Mouse (Mus musculus): Measurements from ENCODE around the gene Gcc1. TPM values are rescaled to one million over a fixed set of nuclear protein-coding genes. Genes with fewer than 3 reads are reported as not detected.

The Gcc1 gene
- total RNA-seq, 1 experiment: 7.9 TPM

- H3K4me1 ChIP-seq (ENCODE audit: control insufficient read depth in 2 of 2, insufficient read depth in 2 of 2, low read length in 2 of 2, poor library complexity in 1 of 2): no peaks in the 10 kb centered on the region
- TF ChIP-seq HCFC1 (IDR thresholded peaks at IDR 0.05; ENCODE audit: borderline replicate concordance, insufficient read depth, low read length) (no peak), CHD2 (IDR thresholded peaks at IDR 0.05; ENCODE audit: low read depth, low read length) (no peak), MAFK (IDR thresholded peaks at IDR 0.05; ENCODE audit: insufficient read depth, low read depth, low read length) (no peak), ZC3H11A (IDR thresholded peaks at IDR 0.05; ENCODE audit: borderline replicate concordance, low read depth, low read length) (no peak), ZNF384 (IDR thresholded peaks at IDR 0.05; ENCODE audit: low read depth, low read length) (no peak)
- H3K27ac ChIP-seq (ENCODE audit: insufficient read depth, low read depth, low read length, poor library complexity, severe bottlenecking): no peak overlapping the region
- in situ Hi-C loops (cut with MboI; ENCODE audit: low sequenced_read_pairs in 2 of 2, unreplicated experiment in 2 of 2): loop anchor here in 1 of 2 experiments (25.0 kb wide), 1 partner anchor 734 kb away; no protein-coding TSS in a partner anchor
- no peak for DNase-seq (ENCODE audit: low read depth, low spot score)
- no peak overlapping the region for H3K4me3 ChIP-seq (ENCODE audit: insufficient read depth in 1 of 2, low read depth in 1 of 2, low read length in 2 of 2, poor library complexity in 1 of 2, severe bottlenecking in 1 of 2)
- H3K9ac ChIP-seq (ENCODE audit: insufficient read depth, low read depth, low read length, poor library complexity, severe bottlenecking): no peak overlapping the region
- no peaks in the 10 kb centered on the region for H3K9me3 ChIP-seq (ENCODE audit: control insufficient read depth, insufficient read depth, low read depth, low read length)
- no peaks in the 10 kb centered on the region for H3K36me3 ChIP-seq (ENCODE audit: control insufficient read depth, insufficient read depth, low read length, poor library complexity, severe bottlenecking)
Observed at GRCm38 (mm10) chr6:28396051-28396852, 31.9 kb downstream of the Gcc1 start.

GRCm38 (mm10) chr6:28389038-28389437, 39.2 kb downstream of the Gcc1 start:
- TF ChIP-seq HCFC1 (IDR thresholded peaks at IDR 0.05; ENCODE audit: borderline replicate concordance, insufficient read depth, low read length): no peak
- no peak for TF ChIP-seq MAFK (IDR thresholded peaks at IDR 0.05; ENCODE audit: insufficient read depth, low read depth, low read length)
- no peak for TF ChIP-seq CHD2 (IDR thresholded peaks at IDR 0.05; ENCODE audit: low read depth, low read length)
- no peak for TF ChIP-seq ZNF384 (IDR thresholded peaks at IDR 0.05; ENCODE audit: low read depth, low read length)
- no peak for TF ChIP-seq ZC3H11A (IDR thresholded peaks at IDR 0.05; ENCODE audit: borderline replicate concordance, low read depth, low read length)
- no peak overlapping the region for H3K27ac ChIP-seq (ENCODE audit: insufficient read depth, low read depth, low read length, poor library complexity, severe bottlenecking)
- H3K4me3 ChIP-seq (ENCODE audit: insufficient read depth in 1 of 2, low read depth in 1 of 2, low read length in 2 of 2, poor library complexity in 1 of 2, severe bottlenecking in 1 of 2): no peak overlapping the region
- in situ Hi-C loops (cut with MboI; ENCODE audit: low sequenced_read_pairs in 2 of 2, unreplicated experiment in 2 of 2): loop anchor here in 1 of 2 experiments (25.0 kb wide), 1 partner anchor 727 kb away; no protein-coding TSS in a partner anchor
- H3K9ac ChIP-seq (ENCODE audit: insufficient read depth, low read depth, low read length, poor library complexity, severe bottlenecking): no peak overlapping the region
- no peak for DNase-seq (ENCODE audit: low read depth, low spot score)
- no peaks in the 10 kb centered on the region for H3K9me3 ChIP-seq (ENCODE audit: control insufficient read depth, insufficient read depth, low read depth, low read length)
- H3K4me1 ChIP-seq (ENCODE audit: control insufficient read depth in 2 of 2, insufficient read depth in 2 of 2, low read length in 2 of 2, poor library complexity in 1 of 2): no peaks in the 10 kb centered on the region
- no peaks in the 10 kb centered on the region for H3K36me3 ChIP-seq (ENCODE audit: control insufficient read depth, insufficient read depth, low read length, poor library complexity, severe bottlenecking)

GRCm38 (mm10) chr6:28385169-28385568, 43.0 kb downstream of the Gcc1 start:
- H3K36me3 ChIP-seq (ENCODE audit: control insufficient read depth, insufficient read depth, low read length, poor library complexity, severe bottlenecking): no peaks in the 10 kb centered on the region
- no peak overlapping the region for H3K27ac ChIP-seq (ENCODE audit: insufficient read depth, low read depth, low read length, poor library complexity, severe bottlenecking)
- no peaks in the 10 kb centered on the region for H3K9me3 ChIP-seq (ENCODE audit: control insufficient read depth, insufficient read depth, low read depth, low read length)
- no peak for DNase-seq (ENCODE audit: low read depth, low spot score)
- in situ Hi-C loops (cut with MboI; ENCODE audit: low sequenced_read_pairs in 2 of 2, unreplicated experiment in 2 of 2): loop anchor here in 1 of 2 experiments (25.0 kb wide), 1 partner anchor 723 kb away; no protein-coding TSS in a partner anchor
- H3K4me3 ChIP-seq (ENCODE audit: insufficient read depth in 1 of 2, low read depth in 1 of 2, low read length in 2 of 2, poor library complexity in 1 of 2, severe bottlenecking in 1 of 2): no peak overlapping the region
- H3K9ac ChIP-seq (ENCODE audit: insufficient read depth, low read depth, low read length, poor library complexity, severe bottlenecking): no peak overlapping the region
- TF ChIP-seq MAFK (IDR thresholded peaks at IDR 0.05; ENCODE audit: insufficient read depth, low read depth, low read length) (no peak), CHD2 (IDR thresholded peaks at IDR 0.05; ENCODE audit: low read depth, low read length) (no peak), ZNF384 (IDR thresholded peaks at IDR 0.05; ENCODE audit: low read depth, low read length) (no peak), HCFC1 (IDR thresholded peaks at IDR 0.05; ENCODE audit: borderline replicate concordance, insufficient read depth, low read length) (no peak), ZC3H11A (IDR thresholded peaks at IDR 0.05; ENCODE audit: borderline replicate concordance, low read depth, low read length) (no peak)
- H3K4me1 ChIP-seq (ENCODE audit: control insufficient read depth in 2 of 2, insufficient read depth in 2 of 2, low read length in 2 of 2, poor library complexity in 1 of 2): no peaks in the 10 kb centered on the region

- TF ChIP-seq CHD2 (IDR thresholded peaks at IDR 0.05; ENCODE audit: low read depth, low read length) (no peak), ZC3H11A (IDR thresholded peaks at IDR 0.05; ENCODE audit: borderline replicate concordance, low read depth, low read length) (no peak), ZNF384 (IDR thresholded peaks at IDR 0.05; ENCODE audit: low read depth, low read length) (no peak), HCFC1 (IDR thresholded peaks at IDR 0.05; ENCODE audit: borderline replicate concordance, insufficient read depth, low read length) (no peak), MAFK (IDR thresholded peaks at IDR 0.05; ENCODE audit: insufficient read depth, low read depth, low read length) (no peak)
- no peaks in the 10 kb centered on the region for H3K36me3 ChIP-seq (ENCODE audit: control insufficient read depth, insufficient read depth, low read length, poor library complexity, severe bottlenecking)
- no peak overlapping the region for H3K4me3 ChIP-seq (ENCODE audit: insufficient read depth in 1 of 2, low read depth in 1 of 2, low read length in 2 of 2, poor library complexity in 1 of 2, severe bottlenecking in 1 of 2)
- DNase-seq (ENCODE audit: low read depth, low spot score): no peak
- in situ Hi-C loops (cut with MboI; ENCODE audit: low sequenced_read_pairs in 2 of 2, unreplicated experiment in 2 of 2): loop anchor here in 1 of 2 experiments (25.0 kb wide), 1 partner anchor 720 kb away; no protein-coding TSS in a partner anchor
- H3K9ac ChIP-seq (ENCODE audit: insufficient read depth, low read depth, low read length, poor library complexity, severe bottlenecking): no peak overlapping the region
- H3K27ac ChIP-seq (ENCODE audit: insufficient read depth, low read depth, low read length, poor library complexity, severe bottlenecking): no peak overlapping the region
- H3K4me1 ChIP-seq (ENCODE audit: control insufficient read depth in 2 of 2, insufficient read depth in 2 of 2, low read length in 2 of 2, poor library complexity in 1 of 2): no peaks in the 10 kb centered on the region
- H3K9me3 ChIP-seq (ENCODE audit: control insufficient read depth, insufficient read depth, low read depth, low read length): no peaks in the 10 kb centered on the region
Observed at GRCm38 (mm10) chr6:28381983-28382382, 46.2 kb downstream of the Gcc1 start.

Data from ES-E14 (cell line).